Mouse (Mus musculus): ENCODE measurements around the gene Tbx18.

The Tbx18 gene

GRCm38 (mm10) chr9:87710360-87710759 lies 20.7 kb downstream of the Tbx18 start:
- in situ Hi-C loops (cut with MboI): no loop called here

GRCm38 (mm10) chr9:87708151-87708550 lies 22.9 kb downstream of the Tbx18 start:
- in situ Hi-C loops (cut with MboI): no loop called here

- in situ Hi-C loops (cut with MboI): no loop called here
Measured at GRCm38 (mm10) chr9:87702267-87702666, 28.8 kb downstream of the Tbx18 start.

- in situ Hi-C loops (cut with MboI): no loop called here
Measured at GRCm38 (mm10) chr9:87686981-87687380, 44.1 kb downstream of the Tbx18 start.

GRCm38 (mm10) chr9:87682247-87682646 lies 48.8 kb downstream of the Tbx18 start:
- in situ Hi-C loops (cut with MboI): no loop called here

Data from mature B cell (primary cell).